Mouse (Mus musculus): Measurements from ENCODE around the gene Mpzl1. TPM values are rescaled to one million over a fixed set of nuclear protein-coding genes. Genes with fewer than 3 reads are reported as not detected.
"Not testable (repeated sequence)": the region's sequence is repeated elsewhere in the genome, so short reads cannot be mapped to it uniquely, and the experiment has no call there.

Mpzl1 gene
- 10 to 100 TPM; 22.7 to 30.8 TPM for total RNA-seq (2021)
- long read RNA-seq, experiment 1, transcript Mpzl1-202 (6 exons, 2,285 nt): major isoform, 40 of 46 reads
- long read RNA-seq, experiment 1, partial matches to known transcripts: 0 of 46 reads
- long read RNA-seq, experiment 1, other reads (novel, unspliced or antisense): 3 of 46 reads
- long read RNA-seq, experiment 2, transcript Mpzl1-202 (6 exons, 2,285 nt): major isoform, 5 of 10 reads
- long read RNA-seq, experiment 2, partial matches to known transcripts: 0 of 10 reads
- long read RNA-seq, experiment 2, other reads (novel, unspliced or antisense): 1 of 10 reads

DNA sequence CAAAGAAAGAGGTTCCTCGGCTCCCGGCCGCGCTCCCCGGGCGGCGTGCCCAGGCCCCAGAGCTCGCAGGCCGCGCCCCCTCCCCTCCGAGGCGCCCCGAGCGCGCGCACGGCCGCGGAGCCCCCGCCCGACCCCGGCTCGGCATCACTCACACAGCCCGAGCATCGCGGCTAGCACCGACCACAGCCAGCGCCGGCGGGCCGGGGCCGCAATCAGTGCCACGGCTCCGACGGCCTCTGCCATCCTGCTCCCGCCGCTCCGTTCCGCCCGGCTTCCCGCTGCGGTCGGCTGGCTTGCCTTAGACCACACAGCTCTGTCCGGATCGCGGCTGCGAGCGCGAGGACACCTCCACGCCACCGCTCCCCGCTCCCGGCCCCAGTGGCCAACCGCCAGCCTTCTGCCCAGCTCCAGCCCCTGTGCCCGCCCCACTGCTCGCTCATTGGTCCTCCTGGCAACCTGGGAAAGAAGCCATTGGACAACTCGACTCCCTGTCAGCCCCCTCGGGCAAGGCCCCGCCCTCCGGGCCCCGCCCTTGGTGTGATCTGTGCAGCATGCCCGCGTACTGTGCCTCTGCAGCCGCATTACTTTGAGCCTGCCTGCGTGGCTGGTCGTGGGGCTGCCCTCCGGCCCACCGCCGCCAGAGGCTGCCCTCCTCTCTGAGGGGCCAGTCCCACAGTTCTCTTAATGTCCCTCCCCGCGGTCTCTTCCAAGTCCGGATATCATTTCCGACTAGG is at the start of gene Mpzl1:
Mpzl1 (minus strand) TSS at position 388 of the 734 bp plus-strand sequence.
- peak; percentile 100 for DNase-seq

- no peak for DNase-seq
Observed at GRCm38 (mm10) chr1:165682056-165682853, 47.9 kb upstream of the Mpzl1 start.

DNA sequence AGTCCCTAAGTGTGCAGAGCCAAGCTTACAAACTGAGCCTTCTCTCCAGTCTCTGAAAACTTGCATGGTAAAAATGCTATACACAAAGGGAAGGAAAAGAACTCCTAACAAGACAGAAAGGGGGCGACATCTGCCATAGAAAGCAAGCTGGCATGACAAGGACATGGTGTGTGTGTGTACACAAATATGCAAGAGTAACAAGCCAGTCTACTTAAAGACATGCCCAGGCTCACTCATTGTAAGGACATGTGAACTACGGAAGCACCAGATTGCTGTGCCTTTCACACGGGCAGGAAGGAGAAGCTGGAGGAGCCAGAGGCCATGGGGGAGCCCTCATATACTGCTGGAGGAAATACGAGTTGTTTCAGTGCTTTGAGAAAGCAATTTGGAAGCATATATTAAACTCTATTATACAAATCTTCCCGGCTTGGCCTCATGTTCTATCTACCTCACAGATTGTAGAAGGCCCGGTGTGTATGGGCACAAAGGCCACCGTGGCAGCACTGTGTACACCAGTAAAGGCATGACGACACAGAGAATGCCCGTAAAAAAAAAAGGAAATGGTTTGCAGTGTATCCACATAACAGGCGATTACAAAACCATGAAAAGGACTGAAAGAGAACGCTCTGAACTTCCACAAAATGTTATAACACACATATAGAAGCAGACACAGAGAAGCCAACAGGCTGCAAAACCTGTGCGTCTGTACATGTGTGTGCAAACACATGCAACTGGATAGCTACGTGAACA is 46.9 kb upstream of the Mpzl1 start:
- DNase-seq: no peak

DNA sequence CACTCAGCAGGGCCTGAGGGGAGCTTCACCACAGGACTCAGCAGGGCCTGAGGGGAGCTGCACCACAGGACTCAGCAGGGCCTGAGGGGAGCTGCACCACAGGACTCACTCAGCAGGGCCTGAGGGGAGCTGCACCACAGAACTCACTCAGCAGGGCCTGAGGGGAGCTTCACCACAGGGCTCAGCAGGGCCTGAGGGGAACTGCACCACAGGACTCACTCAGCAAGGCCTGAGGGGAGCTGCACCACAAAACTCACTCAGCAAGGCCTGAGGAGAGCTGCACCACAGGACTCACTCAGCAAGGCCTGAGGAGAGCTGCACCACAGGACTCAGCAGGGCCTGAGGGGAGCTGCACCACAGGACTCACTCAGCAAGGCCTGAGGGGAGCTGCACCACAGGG is 45.7 kb upstream of the Mpzl1 start:
- DNase-seq: not testable (repeated sequence)

DNA sequence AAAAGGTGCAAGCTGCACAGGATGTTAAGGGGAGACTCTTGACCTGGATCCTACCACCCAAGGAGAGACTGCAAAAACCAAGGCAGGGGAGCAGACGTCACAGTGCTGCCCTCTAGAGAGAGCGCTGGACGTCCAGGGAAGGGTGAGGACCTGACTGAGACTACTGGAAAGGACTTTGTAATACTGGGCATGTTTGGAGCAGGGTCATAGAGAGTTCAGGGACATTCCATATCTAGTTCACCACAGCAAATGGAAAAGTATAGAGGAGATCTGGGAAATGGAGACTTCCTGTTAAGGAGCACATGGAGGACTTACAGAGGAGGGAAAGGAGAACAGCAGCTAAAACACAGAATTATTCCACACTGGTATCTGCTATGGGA is 45.3 kb upstream of the Mpzl1 start:
- DNase-seq: peak in 1 of 2 experiments; percentile 40

GRCm38 (mm10) chr1:165678861-165679617 is 44.7 kb upstream of the Mpzl1 start:
- DNase-seq: no peak

- no peak for DNase-seq
Observed at GRCm38 (mm10) chr1:165677558-165677957, 43.2 kb upstream of the Mpzl1 start.

DNA sequence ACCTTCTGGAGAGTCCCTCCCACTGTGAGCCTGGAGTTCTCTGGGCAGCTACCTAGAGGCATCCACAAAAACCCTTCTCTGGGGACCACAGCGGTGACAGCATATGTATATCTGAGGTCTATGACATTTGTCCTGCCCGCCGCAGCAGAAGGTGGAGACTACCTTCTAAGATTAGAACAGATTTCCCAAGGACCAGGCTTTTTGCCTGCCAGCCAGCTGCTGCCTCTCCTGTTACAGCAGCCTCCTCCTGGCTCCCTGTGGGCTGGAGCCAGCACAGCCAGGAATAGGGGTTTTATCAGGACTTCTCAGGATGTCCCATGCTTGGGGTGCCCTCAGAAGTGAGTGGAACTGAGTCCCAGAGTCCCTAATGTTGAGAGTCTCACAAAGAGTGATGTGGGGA is 42.7 kb upstream of the Mpzl1 start:
- no peak for DNase-seq

GRCm38 (mm10) chr1:165675167-165675566 is 40.8 kb upstream of the Mpzl1 start:
- no peak for DNase-seq

- peak; percentile 27 to 41 for DNase-seq
Observed at GRCm38 (mm10) chr1:165672355-165672754, 38.0 kb upstream of the Mpzl1 start.

DNA sequence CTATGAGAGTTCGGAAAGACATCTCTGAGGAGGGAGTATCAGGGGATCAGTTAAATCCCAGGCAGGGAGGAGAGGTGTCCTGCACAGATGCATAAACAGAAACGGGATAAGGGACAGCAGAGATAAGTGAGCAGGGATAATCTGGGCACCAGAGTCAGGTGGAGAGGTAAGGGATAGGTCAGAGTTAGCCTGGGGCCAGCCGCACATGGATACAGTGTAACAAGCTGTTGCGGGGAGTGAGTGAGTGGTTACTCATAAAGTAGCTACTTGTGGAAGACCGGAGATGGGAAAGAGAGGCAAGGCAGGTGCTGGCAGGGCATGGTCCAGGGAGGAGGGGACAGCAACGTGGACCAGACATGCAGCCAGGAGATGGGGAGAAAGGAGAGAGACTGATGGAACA is 35.7 kb upstream of the Mpzl1 start:
- no peak for DNase-seq

- DNase-seq: no peak
Observed at GRCm38 (mm10) chr1:165668904-165669303, 34.6 kb upstream of the Mpzl1 start.

- no peak for DNase-seq
Observed at GRCm38 (mm10) chr1:165667380-165667779, 33.0 kb upstream of the Mpzl1 start.

DNA sequence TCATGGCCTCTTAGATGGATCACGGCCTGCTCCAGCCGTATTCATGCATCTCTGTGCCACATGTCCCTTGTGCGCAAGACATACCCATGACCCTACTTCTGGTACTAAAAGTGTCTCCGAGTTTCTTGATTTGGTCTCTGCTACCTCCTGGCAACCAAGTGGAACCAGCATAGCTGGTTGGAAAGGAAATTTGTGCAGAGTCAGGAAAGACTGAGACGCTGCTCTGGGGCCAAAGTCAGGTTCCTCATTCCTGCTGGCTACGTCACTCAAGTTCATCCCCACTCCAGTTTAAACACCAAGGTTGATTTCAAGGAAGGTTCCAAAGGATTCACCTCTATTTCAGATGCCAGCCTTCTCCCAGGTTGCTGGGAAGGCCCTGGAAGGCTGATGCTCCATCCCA is 32.6 kb upstream of the Mpzl1 start:
- no peak for DNase-seq

DNA sequence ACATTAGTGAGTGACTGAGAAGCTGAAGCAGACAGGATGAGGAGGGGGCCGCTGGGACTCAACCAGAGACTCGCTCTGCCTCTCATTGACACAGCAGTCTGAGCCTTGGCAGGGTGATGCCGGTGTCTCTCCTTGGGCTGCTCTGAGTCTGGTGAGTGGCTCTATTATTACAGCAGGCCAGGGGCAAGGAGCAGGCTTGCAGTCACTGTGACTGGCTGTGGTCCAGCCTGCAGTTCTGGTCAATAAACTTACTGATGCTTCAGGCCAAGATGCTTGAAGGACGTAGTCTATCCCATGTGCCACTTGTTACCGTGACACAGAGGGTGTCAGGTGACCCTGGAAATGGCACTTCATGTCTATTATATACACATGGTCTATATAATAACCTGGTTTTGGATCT is 31.4 kb upstream of the Mpzl1 start:
- DNase-seq: no peak

GRCm38 (mm10) chr1:165663277-165663676 is 28.9 kb upstream of the Mpzl1 start:
- DNase-seq: no peak

DNA sequence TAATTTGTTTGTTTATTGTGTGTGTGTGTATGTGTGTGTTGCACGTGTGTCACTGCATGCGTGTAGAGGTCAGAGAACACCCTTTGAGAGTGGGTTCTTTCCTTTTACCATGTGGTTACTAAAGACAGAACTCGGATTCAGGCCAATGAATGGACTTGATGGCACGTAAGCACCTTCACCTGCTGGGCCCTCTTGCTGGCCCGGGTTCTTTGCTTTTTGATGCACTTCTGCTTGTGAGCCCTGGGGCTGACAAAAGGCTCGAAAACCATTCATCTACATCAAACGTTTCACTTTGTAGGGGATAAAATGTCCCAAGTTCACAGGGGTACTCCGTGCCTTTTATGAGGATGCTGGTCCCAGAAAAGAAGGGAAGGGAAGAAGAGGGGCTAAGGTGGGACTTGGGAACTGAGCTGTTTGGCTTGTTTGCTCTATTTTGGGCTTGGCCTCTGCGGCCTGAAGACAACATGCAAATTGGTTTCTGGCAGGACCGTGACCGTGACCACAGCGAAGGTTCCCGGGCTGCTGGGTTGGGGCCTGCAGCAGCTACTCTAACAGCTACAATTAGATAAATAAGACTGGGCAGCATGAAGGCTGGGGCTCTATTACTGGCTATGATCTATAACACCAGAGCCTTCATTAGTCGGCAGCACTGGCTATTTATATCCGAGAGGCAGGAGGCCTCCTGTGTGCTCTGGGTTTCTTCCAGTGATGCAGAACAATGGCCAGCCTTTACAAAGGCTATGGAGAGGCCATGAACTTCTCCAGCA is 28.3 kb upstream of the Mpzl1 start:
- no peak for DNase-seq

DNA sequence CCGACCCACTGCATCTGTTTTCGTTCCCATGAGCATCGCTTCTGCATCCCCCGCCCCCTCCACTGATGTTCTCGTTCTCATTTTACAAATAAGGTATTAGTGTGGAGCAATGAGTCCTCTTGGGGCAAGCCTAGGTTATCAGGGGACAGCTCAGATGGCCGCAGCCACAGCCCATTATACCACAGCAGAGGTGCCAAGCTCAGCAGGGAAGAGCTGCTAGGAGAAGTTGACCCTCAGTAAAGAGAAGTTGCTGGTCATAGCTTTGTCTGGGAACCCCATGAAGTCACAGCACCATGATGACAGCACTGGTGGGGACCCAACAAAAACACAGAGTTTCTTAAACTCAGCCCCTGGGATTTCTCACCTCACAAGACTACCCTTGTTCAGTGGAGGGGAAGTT is 27.4 kb upstream of the Mpzl1 start:
- no peak for DNase-seq

GRCm38 (mm10) chr1:165661191-165661590 is 26.9 kb upstream of the Mpzl1 start:
- no peak for DNase-seq

- peak in 1 of 2 experiments; percentile 50 for DNase-seq
Observed at GRCm38 (mm10) chr1:165660774-165661173, 26.4 kb upstream of the Mpzl1 start.

- DNase-seq: peak; percentile 78 to 85
Observed at GRCm38 (mm10) chr1:165658602-165659001, 24.3 kb upstream of the Mpzl1 start.
